Mouse (Mus musculus): ENCODE results near the gene Cda. TPM values are rescaled to one million over a fixed set of nuclear protein-coding genes. Genes with fewer than 3 reads are reported as not detected.
A peak's percentile ranks its signal among the peaks of the same experiment; 100 is the strongest.
"Not testable (repeated sequence)": the region's sequence is repeated elsewhere in the genome, so short reads cannot be mapped to it uniquely, and the experiment has no call there.

Cda gene
- total RNA-seq, 2 experiments from 2014 or later = not detected

DNA sequence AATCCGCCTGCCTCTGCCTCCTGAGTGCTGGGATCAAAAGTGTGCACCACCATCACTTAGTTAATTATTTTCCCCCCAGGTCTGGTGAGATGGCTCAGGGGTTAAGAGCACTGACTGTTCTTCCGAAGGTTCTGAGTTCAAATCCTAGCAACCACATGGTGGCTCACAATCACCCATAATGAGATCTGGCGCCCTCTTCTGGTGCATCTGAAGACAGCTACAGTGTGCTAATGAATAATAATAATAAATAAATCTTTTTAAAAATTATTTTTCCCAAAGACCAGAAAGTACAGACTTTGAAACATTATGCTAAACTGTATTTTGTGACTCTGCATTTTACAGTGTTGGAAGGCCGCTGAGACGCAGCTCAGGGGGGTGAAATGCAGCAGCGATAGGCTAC, 32.1 kb downstream of the Cda start:
- no peak for ATAC-seq (ENCODE audit: poor library complexity, severe bottlenecking)

GRCm38 (mm10) chr4:138335036-138335435, 32.8 kb downstream of the Cda start:
- ATAC-seq (ENCODE audit: poor library complexity, severe bottlenecking) = no peak

DNA sequence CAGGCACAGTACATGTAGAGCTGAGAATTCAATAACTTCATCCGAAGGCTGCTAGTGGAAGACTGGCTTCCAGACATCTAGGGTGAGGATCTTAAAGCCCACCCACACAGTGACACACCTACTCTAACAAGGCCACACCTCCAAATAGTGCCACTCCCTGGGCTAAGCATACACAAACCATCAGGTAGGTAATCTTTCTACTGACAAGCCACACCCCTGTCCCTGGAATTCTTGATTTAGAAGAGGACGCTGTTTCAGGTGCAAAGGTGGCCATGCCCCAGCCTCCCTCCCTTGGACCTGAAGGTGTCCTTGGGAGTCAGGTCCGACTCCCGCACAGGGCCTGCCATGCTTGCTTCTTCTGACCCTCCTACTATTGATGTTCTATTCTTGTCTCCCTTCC, 34.7 kb downstream of the Cda start:
- ATAC-seq (ENCODE audit: poor library complexity, severe bottlenecking) = no peak

DNA sequence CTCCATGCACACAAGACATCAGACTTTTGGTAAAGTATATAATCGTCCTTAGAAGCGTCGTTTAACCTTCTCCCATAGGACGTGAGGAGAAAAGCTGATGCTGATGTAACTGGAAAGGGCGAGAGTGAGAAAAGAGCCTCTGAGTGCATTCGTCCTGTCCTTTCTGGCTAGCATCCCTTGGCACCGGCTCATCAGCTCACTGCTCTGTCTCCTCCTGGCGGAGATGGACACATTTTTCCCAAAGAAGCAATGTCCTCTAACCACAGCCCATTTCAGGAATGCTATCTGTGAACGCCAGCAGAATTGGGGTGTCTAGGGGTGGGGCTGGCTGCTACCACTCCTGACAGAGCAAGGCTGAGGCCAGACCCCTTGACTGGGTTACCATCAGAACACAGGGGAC, 36.1 kb downstream of the Cda start:
- no peak for ATAC-seq (ENCODE audit: poor library complexity, severe bottlenecking)

- no peak for ATAC-seq (ENCODE audit: poor library complexity, severe bottlenecking)
Measured at GRCm38 (mm10) chr4:138330264-138330671, 37.5 kb downstream of the Cda start.

GRCm38 (mm10) chr4:138327891-138328470, 39.8 kb downstream of the Cda start:
- no peak for ATAC-seq (ENCODE audit: poor library complexity, severe bottlenecking)

DNA sequence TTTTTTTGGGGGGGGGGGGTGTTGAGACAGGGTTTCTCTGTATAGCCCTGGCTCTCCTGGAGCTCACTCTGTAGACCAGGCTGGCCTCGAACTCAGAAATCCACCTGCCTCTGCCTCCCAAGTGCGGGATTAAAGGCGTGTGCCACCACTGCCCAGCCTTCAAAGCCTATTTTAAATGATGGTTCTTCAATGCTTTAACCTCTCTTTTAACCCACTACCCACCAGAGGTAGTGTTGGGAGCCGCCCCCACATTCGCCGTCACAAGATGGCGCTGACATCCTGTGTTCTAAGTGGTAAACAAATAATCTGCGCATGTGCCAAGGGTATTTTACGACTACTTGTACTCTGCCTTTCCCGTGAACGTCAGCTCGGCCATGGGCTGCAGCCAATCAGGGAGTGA, 40.6 kb downstream of the Cda start:
- not testable (repeated sequence) for ATAC-seq (ENCODE audit: poor library complexity, severe bottlenecking)

- peak; percentile 86 for ATAC-seq (ENCODE audit: poor library complexity, severe bottlenecking)
Measured at GRCm38 (mm10) chr4:138326077-138326695, 41.6 kb downstream of the Cda start, which contains the start of gene Pink1. TSS of gene Pink1 (minus strand) at chr4:138326307.

GRCm38 (mm10) chr4:138325466-138326076, 42.2 kb downstream of the Cda start:
- peak; percentile 90 for ATAC-seq (ENCODE audit: poor library complexity, severe bottlenecking)

- no peak for ATAC-seq (ENCODE audit: poor library complexity, severe bottlenecking)
Measured at GRCm38 (mm10) chr4:138324451-138324850, 43.3 kb downstream of the Cda start.

- ATAC-seq (ENCODE audit: poor library complexity, severe bottlenecking) = no peak
Measured at GRCm38 (mm10) chr4:138323753-138324152, 44.0 kb downstream of the Cda start.

DNA sequence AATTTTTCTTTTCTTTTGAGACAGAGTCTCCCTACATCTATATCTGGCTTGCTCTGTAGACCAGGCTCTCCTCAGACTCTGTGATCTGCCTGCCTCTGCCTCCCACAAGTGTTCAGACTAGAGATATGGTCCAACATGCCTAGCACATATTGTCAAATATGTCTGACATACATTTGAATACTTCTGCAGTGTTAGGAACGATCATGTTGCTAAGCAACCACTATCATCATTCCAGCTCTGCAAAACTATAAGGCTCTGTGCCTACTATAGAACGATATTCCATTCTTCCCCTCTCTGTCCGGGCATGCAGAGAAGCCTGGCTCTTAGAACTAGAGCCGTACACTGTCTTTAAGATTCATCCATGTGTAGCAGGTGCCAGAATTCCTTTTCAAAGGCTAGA, 45.1 kb downstream of the Cda start:
- ATAC-seq (ENCODE audit: poor library complexity, severe bottlenecking) = no peak

GRCm38 (mm10) chr4:138321488-138321887, 46.3 kb downstream of the Cda start:
- ATAC-seq (ENCODE audit: poor library complexity, severe bottlenecking) = no peak

GRCm38 (mm10) chr4:138320711-138321110, 47.1 kb downstream of the Cda start:
- ATAC-seq (ENCODE audit: poor library complexity, severe bottlenecking) = no peak

DNA sequence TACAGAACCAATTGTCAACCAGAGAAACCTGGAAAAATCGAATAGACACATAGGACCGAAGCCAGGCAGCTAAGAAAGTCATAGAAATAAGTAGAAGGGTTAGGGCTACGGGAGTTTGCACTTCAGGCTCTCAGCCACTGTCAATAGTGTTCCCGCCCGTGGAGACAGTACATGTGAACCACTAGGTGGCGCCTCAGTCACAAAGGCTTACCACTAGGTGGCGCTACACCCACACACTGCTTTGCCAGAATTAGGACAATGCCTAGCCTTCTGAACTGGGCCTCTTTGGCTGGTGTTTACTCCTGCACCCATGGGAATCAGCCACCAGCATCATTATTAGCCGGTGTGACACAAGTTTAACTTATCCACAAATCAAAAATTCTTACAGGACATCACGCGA, 48.3 kb downstream of the Cda start:
- ATAC-seq (ENCODE audit: poor library complexity, severe bottlenecking) = peak; percentile 86

DNA sequence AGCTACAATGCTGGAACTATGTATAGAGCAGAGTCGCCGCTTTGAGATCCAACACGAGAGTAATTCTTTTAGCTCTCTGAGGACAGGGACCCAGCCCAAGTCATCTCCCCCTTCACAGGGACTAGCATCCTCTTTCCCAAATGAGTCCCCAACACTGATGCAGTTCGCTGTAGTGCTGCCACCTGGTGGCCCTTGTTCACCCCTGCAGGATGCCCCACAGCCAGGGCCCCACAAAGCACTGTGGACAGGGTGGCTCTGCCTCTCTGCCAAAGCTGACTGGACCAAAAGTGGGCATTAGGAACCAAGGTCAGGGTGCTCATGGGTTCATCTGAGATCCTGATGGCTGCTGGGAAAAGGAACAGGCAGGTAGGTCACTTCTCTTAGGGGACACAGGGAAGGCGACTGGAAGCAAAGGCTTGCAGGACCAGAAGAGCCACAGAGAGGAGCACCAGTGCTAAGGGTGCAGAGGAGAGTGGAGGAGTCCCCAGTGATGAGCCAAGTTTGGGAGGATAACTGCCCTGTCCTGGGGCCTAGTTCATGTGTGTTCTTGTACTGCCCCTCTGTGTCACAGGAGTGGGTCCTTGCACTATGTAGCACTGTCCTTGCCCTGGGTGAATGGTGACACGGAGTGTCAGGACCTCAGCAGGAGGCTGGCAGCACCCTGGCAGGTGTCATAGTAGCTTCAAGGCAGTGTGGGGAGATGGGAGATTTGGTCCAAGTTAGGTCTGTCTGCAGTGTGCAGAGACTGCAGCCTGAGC, 49.1 kb downstream of the Cda start:
- peak; percentile 78 for ATAC-seq (ENCODE audit: poor library complexity, severe bottlenecking)

- no peak for ATAC-seq (ENCODE audit: poor library complexity, severe bottlenecking)
Measured at GRCm38 (mm10) chr4:138316369-138316768, 51.4 kb downstream of the Cda start.

GRCm38 (mm10) chr4:138315781-138316180, 52.0 kb downstream of the Cda start:
- 0 out of 2 replicates have a peak, but pooled peaks have one; percentile 22 for ATAC-seq (ENCODE audit: poor library complexity, severe bottlenecking)

DNA sequence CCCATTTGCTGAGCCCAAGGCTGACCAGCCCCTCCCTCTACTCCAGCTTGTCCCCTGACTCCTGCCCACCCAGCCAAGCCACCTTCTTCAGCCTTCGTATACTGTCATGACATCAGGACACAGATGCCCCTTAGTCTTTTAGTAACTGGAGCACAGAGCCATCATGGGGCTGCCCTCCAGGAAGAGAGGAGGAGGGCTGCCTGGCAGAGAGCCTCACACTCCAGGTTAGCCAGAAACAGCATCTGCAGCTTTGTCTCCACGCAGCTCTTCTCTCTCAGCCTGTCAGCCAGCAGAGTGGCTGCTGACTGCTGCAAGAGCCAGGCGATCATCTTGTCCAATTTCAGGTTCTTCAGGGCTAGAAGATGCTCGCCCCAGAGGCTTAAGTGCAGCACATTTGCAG, 54.0 kb downstream of the Cda start:
- ATAC-seq (ENCODE audit: poor library complexity, severe bottlenecking) = no peak

DNA sequence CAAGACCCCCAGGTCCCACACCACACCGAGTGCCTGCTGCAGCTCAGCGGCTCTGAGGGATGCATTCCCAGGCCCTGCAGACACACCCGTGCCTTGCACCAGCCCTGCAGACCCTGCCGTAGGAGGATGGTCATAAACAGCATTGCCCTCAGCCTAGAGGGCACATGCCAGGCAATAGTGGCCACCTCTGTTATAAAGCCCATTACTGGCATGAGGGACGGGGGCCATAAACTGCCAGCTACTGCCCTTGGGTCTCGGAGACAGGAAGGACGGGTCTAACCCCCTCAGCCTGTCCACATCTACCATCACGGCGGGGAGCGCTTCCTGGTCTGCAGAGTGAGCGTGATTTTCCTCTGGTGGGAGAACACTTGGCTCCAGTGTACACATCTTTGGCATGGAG, 54.8 kb downstream of the Cda start:
- ATAC-seq (ENCODE audit: poor library complexity, severe bottlenecking) = no peak

DNA sequence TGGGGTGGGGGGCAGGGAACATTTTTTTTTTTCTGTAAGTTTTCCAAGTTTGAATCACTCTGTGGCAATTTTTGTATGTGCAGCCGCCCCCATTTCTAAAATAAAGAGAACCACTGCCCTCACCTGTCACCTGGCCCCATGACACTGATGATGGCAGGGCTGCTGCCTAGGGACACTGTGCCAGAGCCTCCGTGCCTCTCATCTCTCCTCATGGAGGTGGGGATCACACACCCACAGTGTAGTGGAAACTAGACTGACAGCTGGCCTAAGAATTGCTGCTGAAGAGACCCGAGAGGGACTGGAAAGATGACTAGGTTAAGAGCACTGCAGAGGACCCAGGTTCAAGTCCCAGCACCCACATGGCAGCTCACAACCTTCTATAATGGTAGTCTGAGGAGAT, 55.7 kb downstream of the Cda start:
- ATAC-seq (ENCODE audit: poor library complexity, severe bottlenecking) = no peak

DNA sequence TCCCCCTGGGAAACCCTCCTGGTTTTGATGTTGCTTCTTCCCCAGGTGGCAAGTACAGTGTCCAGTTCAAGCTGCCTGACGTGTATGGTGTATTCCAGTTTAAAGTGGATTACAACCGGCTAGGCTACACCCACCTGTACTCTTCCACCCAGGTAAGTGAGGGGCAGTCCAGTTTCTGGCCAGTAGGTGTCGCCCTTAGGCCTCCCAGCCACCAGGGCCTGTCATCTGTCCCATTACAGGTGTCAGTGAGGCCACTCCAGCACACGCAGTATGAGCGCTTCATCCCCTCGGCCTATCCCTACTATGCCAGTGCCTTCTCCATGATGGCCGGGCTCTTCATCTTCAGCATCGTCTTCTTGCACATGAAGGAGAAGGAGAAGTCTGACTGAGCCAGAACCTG, 56.2 kb downstream of the Cda start:
- ATAC-seq (ENCODE audit: poor library complexity, severe bottlenecking) = peak; percentile 61

All from megakaryocyte, adult 5-6 weeks (primary cell).